Mouse (Mus musculus): ENCODE measurements around the gene Gm20379.

GRCm38 (mm10) chr13:92337773-92338462, 32.1 kb downstream of the Gm20379 start:
- no peak for TF ChIP-seq CTCF (IDR thresholded peaks at IDR 0.05; ENCODE audit: low read depth, low read length)
- no peak for TF ChIP-seq POLR2AphosphoS5 (IDR thresholded peaks at IDR 0.05; ENCODE audit: insufficient replicate concordance, low read depth, low read length)
- TF ChIP-seq TAL1 (conservative IDR thresholded peaks at IDR 0.05; ENCODE audit: low read depth, low read length) = no peak

Measured in G1E (cell line).